Mouse (Mus musculus) kidney, embryonic 15.5 days (tissue): ENCODE data around the gene Lims1. TPM values are rescaled to one million over a fixed set of nuclear protein-coding genes. Genes with fewer than 3 reads are reported as not detected.

Source experiments
- ATAC-seq: fragments of 200-750 bp; cut with Nextera tagmentation; replicated peaks from 2 replicates; pipeline ENCODE4 v1.8.0; 2017; ENCODE audit warnings: moderate TSS enrichment; ENCODE audit not compliant: low FRiP score
- H3K27ac ChIP-seq: fragments of 300-500 bp; sonication (generic); 2 replicates; pipeline ENCODE4 v1.5.1; 2015; ENCODE audit warnings: mild to moderate bottlenecking, inconsistent platforms
- H3K27me3 ChIP-seq: fragments of 300-500 bp; sonication (generic); 2 replicates; pipeline ENCODE4 v1.6.1; 2015; ENCODE audit warnings: inconsistent platforms
- H3K36me3 ChIP-seq: fragments of 300-500 bp; sonication (generic); 2 replicates; pipeline ENCODE4 v1.6.1; 2015; ENCODE audit warnings: inconsistent platforms
- H3K4me1 ChIP-seq: fragments of 300-500 bp; sonication (generic); 2 replicates; pipeline ENCODE4 v1.6.1; 2015; ENCODE audit warnings: inconsistent platforms
- H3K4me2 ChIP-seq: fragments of 300-500 bp; sonication (generic); 2 replicates; pipeline ENCODE4 v1.6.1; 2015; ENCODE audit warnings: moderate library complexity, mild to moderate bottlenecking, inconsistent platforms
- H3K4me3 ChIP-seq: fragments of 300-500 bp; sonication (generic); replicated peaks from 2 replicates; pipeline ENCODE4 v1.5.1; 2015; ENCODE audit warnings: mild to moderate bottlenecking, inconsistent platforms
- H3K9ac ChIP-seq: fragments of 300-500 bp; sonication (generic); 2 replicates; pipeline ENCODE4 v1.6.1; 2015; ENCODE audit warnings: mild to moderate bottlenecking, inconsistent platforms
- H3K9me3 ChIP-seq: fragments of 300-500 bp; sonication (generic); replicated peaks from 2 replicates; pipeline ENCODE4 v1.6.1; 2016; ENCODE audit warnings: inconsistent platforms
- WGBS: fragments of 180-500 bp; shearing (Covaris S2); methylation state at CpG from one replicate; pipeline ENCODE4 v1.1.7; 2015; ENCODE audit warnings: mixed read lengths; 5-methylcytosine and 5-hydroxymethylcytosine counted together
- polyA plus RNA-seq: library from polyadenylated mRNA; unstranded; fragments of >200 nt; fragmentation: Nextera tagmentation; extraction: Ambion mirVana; gene quantifications from 2 replicates; pipeline ENCODE4 v1.2.1, GENCODE M21; 2015

Lims1 gene
- polyA plus RNA-seq, 1 experiment from 2014 or later, result 157 TPM

DNA sequence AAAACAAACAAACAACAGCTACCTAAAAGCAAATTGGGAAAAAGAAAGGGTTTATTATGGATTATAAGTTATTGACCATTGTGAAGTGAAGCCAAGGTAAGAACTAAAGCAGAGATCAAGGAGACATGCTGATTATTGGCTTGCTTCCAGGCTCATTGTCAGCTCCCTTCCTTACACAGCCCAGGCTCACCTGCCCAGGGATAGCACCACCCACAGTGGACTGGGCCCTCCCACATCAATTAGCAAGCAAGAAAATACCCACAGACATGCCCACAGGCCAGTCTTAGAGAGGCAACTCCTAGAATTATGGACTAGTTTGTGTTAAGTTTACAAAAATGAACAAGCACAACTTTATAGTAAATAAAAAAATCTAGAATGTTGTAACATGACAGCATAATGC lies 89.6 kb downstream of the Lims1 start:
- H3K27me3 ChIP-seq, result no peaks in the 10 kb centered on the region
- peaks cover 91% of the 10 kb centered on the region for H3K36me3 ChIP-seq
- no peak overlapping the region for H3K4me2 ChIP-seq
- H3K9me3 ChIP-seq, result no peaks in the 10 kb centered on the region
- no peak overlapping the region for H3K4me3 ChIP-seq
- no peaks in the 10 kb centered on the region for H3K4me1 ChIP-seq
- H3K27ac ChIP-seq, result no peak overlapping the region
- no peak for ATAC-seq
- H3K9ac ChIP-seq, result no peak overlapping the region

DNA sequence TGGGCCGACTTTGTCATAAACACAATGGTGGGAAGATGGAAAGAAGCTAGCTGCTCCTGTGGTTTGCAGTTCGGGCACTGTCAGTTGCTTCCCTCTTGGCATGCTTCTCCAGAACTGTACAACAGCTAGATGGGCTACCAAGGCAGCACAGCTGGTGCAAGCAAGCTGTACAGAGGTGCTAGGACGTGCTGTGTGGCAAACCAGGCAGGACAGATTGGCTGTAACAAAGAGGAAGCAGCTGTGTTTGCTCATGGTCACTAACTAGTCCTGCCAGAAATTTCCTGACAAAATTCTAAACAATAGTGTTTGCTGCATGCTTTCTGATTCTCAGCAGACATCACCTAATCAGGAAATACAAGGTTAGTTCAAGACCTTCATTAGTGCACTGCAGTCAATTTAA lies 93.4 kb downstream of the Lims1 start:
- no peaks in the 10 kb centered on the region for H3K27me3 ChIP-seq
- H3K27ac ChIP-seq, result no peak overlapping the region
- peaks cover 79% of the 10 kb centered on the region for H3K36me3 ChIP-seq
- no peaks in the 10 kb centered on the region for H3K4me1 ChIP-seq
- no peak overlapping the region for H3K4me2 ChIP-seq
- no peaks in the 10 kb centered on the region for H3K9me3 ChIP-seq
- 74% methylated on average over 3 of the region's 3 CpGs for WGBS
- no peak for ATAC-seq
- no peak overlapping the region for H3K9ac ChIP-seq
- no peak overlapping the region for H3K4me3 ChIP-seq

DNA sequence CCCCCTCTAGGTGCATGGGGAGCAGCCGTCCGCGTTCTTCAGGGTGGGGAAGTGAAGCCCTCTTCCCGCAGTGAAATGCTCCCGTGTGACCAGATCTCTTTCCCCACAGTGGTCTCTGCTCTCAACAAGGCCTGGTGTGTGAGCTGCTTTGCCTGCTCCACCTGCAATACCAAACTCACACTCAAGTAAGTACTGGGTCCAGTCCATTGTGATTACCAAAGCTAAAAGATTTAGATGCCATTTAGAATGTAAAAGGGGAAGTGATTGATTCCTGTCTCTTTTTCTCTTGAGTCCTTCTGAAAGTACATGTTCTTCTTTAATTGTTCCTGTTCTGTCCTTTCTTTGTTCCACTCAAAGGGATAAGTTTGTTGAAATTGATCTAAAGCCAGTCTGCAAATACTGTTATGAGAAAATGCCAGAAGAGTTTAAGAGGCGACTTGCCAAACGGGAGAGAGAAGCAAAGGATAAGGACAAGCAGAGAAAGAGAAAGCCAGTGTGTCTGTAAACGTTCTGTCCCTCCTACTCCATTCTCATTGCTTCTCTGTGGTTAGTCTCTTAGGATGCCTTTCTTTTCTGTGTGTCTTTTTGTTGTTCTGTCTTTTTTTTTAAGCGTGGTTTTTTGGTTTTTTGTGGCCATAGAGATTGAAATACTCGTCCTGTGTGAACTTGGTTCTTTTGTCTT lies 95.2 kb downstream of the Lims1 start:
- H3K36me3 ChIP-seq, result peaks cover 75% of the 10 kb centered on the region
- H3K4me3 ChIP-seq, result no peak overlapping the region
- no peak overlapping the region for H3K9ac ChIP-seq
- H3K27me3 ChIP-seq, result no peaks in the 10 kb centered on the region
- no peaks in the 10 kb centered on the region for H3K4me1 ChIP-seq
- H3K9me3 ChIP-seq, result no peaks in the 10 kb centered on the region
- no peak overlapping the region for H3K4me2 ChIP-seq
- ATAC-seq, result no peak
- 91% methylated on average over 10 of the region's 10 CpGs for WGBS
- no peak overlapping the region for H3K27ac ChIP-seq

DNA sequence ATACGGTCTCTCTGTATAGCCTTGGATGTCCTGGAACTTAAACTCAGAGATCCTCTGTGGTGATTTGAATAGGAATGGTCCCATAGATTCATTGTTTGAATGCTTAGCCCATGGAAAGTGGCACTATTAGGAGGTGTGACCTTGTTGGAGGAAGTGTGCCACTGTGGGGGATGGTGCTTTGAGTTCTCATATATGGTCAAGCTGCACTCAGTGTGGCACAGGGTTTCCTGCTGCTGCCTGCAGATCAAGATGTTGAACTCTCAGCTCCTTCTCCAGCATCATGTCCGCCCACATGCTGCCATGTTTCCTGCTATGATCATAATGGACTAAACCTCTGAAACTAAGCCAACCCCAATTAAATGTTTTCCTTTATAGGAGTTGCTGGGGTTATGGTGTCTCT lies 104.7 kb downstream of the Lims1 start:
- H3K4me2 ChIP-seq, result no peak overlapping the region
- WGBS, result 93% methylated on average over 2 of the region's 2 CpGs
- no peak overlapping the region for H3K4me3 ChIP-seq
- no peak for ATAC-seq
- peaks cover 26% of the 10 kb centered on the region for H3K36me3 ChIP-seq
- no peaks in the 10 kb centered on the region for H3K9me3 ChIP-seq
- no peaks in the 10 kb centered on the region for H3K4me1 ChIP-seq
- no peak overlapping the region for H3K27ac ChIP-seq
- no peaks in the 10 kb centered on the region for H3K27me3 ChIP-seq
- H3K9ac ChIP-seq, result no peak overlapping the region

GRCm38 (mm10) chr10:58445850-58446249 lies 122.6 kb downstream of the Lims1 start:
- ATAC-seq, result peak; percentile 1; the same call in 1 of the 2 replicates
- Histone ChIP-seq H3K9ac (peak overlapping the region; percentile 66), H3K4me2 (peak overlapping the region; percentile 69), H3K4me1 (peaks cover 10% of the 10 kb centered on the region), H3K9me3 (no peaks in the 10 kb centered on the region), H3K27ac (peak overlapping the region; percentile 98), H3K36me3 (no peaks in the 10 kb centered on the region), H3K27me3 (no peaks in the 10 kb centered on the region), H3K4me3 (peak overlapping the region; percentile 98)
- WGBS, result 18% methylated on average over 9 of the region's 9 CpGs

DNA sequence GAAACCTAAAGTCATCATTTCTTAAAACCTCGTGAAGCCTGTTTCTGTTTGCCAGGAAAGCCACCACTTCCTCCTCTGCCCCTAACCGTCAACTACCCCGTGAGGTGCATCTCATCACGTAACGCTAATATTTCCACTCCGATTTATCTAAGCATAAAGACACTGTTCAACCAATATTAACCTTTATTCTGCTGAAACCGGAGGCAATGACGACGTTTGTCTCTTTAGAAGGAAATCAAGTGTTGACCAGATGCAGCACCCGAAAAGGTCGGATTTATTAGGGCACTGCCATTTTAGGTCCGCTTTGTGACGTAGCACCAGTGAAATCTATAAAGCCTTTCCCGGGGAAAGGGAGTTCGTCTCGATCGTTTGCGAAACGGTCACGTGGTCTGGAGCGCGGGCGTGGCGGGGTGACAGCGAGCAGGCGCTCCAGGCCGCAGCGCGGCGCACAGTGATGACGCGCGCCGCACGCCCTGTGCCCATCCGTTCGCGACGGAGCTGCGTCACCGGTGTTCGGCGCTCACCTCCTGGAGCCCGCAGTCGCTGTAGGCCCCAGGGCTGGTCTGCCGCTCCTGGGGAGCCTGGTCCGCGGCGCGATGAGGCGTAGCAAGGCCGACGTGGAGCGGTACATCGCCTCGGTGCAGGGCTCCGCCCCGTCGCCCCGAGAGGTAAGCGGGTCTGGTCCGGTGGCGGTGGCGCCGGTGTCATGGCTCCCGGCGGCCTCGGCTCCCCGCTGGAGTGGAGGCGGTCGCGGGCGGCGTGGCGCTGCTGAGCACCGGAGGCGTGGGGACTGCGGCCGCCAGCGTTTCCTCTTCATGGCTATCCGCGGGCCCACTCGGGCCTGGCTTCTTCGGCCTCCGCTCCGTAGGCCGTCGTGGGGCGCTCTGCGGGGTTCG lies 123.4 kb downstream of the Lims1 start, which contains the start of gene Ranbp2:
Gene Ranbp2 (plus strand): TSS at position 537 of the 896 bp plus-strand sequence.
- Histone ChIP-seq H3K27me3 (no peaks in the 10 kb centered on the region), H3K36me3 (no peaks in the 10 kb centered on the region), H3K27ac (peak within 1 kb of the TSS; percentile 98), H3K4me1 (peaks cover 10% of the 10 kb centered on the region), H3K9ac (peak within 1 kb of the TSS; percentile 93), H3K4me3 (peak within 1 kb of the TSS; percentile 98), H3K4me2 (peak within 1 kb of the TSS; percentile 69), H3K9me3 (no peaks in the 10 kb centered on the region)
- ATAC-seq, result peak; percentile 99
- under 1% methylated on average over 84 of the region's 91 CpGs for WGBS

DNA sequence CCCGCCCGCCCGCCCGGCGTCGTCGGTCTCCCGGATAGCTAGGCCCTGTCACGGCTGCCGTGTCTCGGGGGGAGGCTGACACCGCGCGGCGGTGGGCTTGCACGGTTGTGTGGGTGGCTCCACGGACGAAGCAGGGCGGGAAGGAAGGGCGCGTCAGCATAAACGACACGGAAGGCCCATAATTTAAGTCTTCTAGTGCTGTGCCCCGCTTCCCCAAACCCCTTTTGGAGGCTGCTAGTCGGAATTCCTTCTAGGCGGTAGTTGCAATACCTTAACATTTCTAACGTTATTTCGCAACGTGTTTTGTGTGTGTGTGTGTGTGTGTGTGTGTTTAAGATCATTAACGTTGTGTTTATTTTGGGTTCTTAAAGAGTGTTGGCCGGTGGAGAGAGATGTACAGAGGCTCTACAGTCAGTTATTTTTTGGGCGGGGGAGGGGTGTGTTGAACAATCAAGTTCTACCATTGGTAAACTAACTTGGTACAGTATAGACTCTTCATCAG lies 124.1 kb downstream of the Lims1 start:
- WGBS, result under 1% methylated on average over 31 of the region's 32 CpGs
- H3K27ac ChIP-seq, result peak overlapping the region; percentile 98
- peaks cover 10% of the 10 kb centered on the region for H3K4me1 ChIP-seq
- ATAC-seq, result no peak
- H3K9me3 ChIP-seq, result no peaks in the 10 kb centered on the region
- peak overlapping the region; percentile 98 for H3K4me3 ChIP-seq
- peak overlapping the region; percentile 93 for H3K9ac ChIP-seq
- H3K4me2 ChIP-seq, result peak overlapping the region; percentile 61
- H3K27me3 ChIP-seq, result no peaks in the 10 kb centered on the region
- peaks cover 3% of the 10 kb centered on the region; the same call in 1 of the 2 replicates for H3K36me3 ChIP-seq

GRCm38 (mm10) chr10:58451575-58451974 lies 128.3 kb downstream of the Lims1 start:
- H3K36me3 ChIP-seq, result peaks cover 38% of the 10 kb centered on the region
- no peak overlapping the region for H3K4me3 ChIP-seq
- no peak overlapping the region for H3K4me2 ChIP-seq
- 0 out of 2 replicates have a peak, but pooled peaks cover 4% of the 10 kb centered on the region for H3K4me1 ChIP-seq
- no peaks in the 10 kb centered on the region for H3K27me3 ChIP-seq
- no peaks in the 10 kb centered on the region for H3K9me3 ChIP-seq
- no peak overlapping the region for H3K9ac ChIP-seq
- H3K27ac ChIP-seq, result no peak overlapping the region
- no peak for ATAC-seq

GRCm38 (mm10) chr10:58452185-58452584 lies 128.9 kb downstream of the Lims1 start:
- no peak overlapping the region for H3K4me3 ChIP-seq
- H3K9ac ChIP-seq, result no peak overlapping the region
- H3K4me1 ChIP-seq, result 0 out of 2 replicates have a peak, but pooled peaks cover 4% of the 10 kb centered on the region
- H3K9me3 ChIP-seq, result no peaks in the 10 kb centered on the region
- no peaks in the 10 kb centered on the region for H3K27me3 ChIP-seq
- H3K36me3 ChIP-seq, result peaks cover 40% of the 10 kb centered on the region
- H3K27ac ChIP-seq, result no peak overlapping the region
- ATAC-seq, result no peak
- 96% methylated on average over 1 of the region's 1 CpGs for WGBS
- no peak overlapping the region for H3K4me2 ChIP-seq

DNA sequence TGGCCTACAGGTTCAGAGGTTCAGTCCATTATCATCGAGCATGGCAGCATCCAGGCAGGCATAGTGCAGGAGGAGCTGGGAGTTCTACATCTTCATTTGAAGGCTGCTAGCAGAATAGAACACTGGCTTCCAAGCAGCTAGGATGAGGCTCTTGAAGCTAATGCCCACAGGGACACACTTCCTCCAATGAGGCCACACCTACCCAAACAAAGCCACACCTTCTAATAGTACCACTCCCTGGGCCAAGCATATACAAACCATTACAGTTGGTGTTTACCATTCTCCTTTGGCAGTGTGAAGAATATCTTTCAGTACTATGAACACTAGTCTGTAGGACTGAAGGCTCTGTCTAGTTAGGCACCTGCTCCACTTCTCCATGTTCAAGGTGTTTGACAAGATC lies 136.6 kb downstream of the Lims1 start:
- Histone ChIP-seq H3K9ac (no peak overlapping the region), H3K9me3 (no peaks in the 10 kb centered on the region), H3K27me3 (no peaks in the 10 kb centered on the region), H3K36me3 (peaks cover 85% of the 10 kb centered on the region), H3K27ac (no peak overlapping the region), H3K4me2 (no peak overlapping the region), H3K4me3 (no peak overlapping the region), H3K4me1 (no peaks in the 10 kb centered on the region)
- ATAC-seq, result no peak
- WGBS, result 100% methylated on average over 1 of the region's 1 CpGs
